Comparison of ENCODE assay signal across 10 mouse cellular contexts in genomic region chr5:64536393-64537112, GRCm38 (mm10).
DNase-seq lines count a peak whose midpoint lies in the region; ATAC-seq and TF ChIP-seq lines count a peak whose summit lies in the region.
"Had no signal": no experiment of that assay in that cellular context is flagged by ENCODE, and none has a peak within 500 bp of the region (broad histone marks: within the 10 kb centered on the region; RNA-seq: fewer than 3 reads in every experiment).

No protein-coding gene starts in this region.

- no peaks in the 10 kb centered on the region for H3K27me3 ChIP-seq in limb, embryonic 15.5 days
- no peaks in the 10 kb centered on the region for H3K27me3 ChIP-seq in hindbrain, embryonic 14.5 days (ENCODE audit: control insufficient read depth, insufficient read depth, low read length)

- H3K4me1 ChIP-seq in limb, embryonic 15.5 days = peaks cover 4% of the 10 kb centered on the region
- no peaks in the 10 kb centered on the region for H3K4me1 ChIP-seq in hindbrain, embryonic 14.5 days (replicated peaks; ENCODE audit: control insufficient read depth, insufficient read depth, low read length)

- H3K4me2 ChIP-seq in limb, embryonic 15.5 days = no peak overlapping the region; the same call in 1 of the 2 replicates
- no peak overlapping the region for H3K4me2 ChIP-seq in hindbrain, embryonic 14.5 days (replicated peaks)

- WGBS in limb, embryonic 15.5 days = 41% methylated on average over 20 of the region's 20 CpGs
- 63% methylated on average over 20 of the region's 20 CpGs for WGBS in hindbrain, embryonic 14.5 days

- DNase-seq in left cerebral cortex, postnatal 25 days (ENCODE audit: low spot score in 2 of 2) = peak; percentile 36 to 40
- no peak for DNase-seq in left cerebral cortex, postnatal 4 days
- peak; percentile 37 for DNase-seq in brain, embryonic 14.5 days (ENCODE audit: low read depth)
- peak; percentile 37 to 38 for DNase-seq in heart, postnatal 10 days
- no peak for DNase-seq in thymus, postnatal 4 days
- DNase-seq in cerebellum, adult 11 months = no peak
- no peak for DNase-seq in hindbrain, embryonic 14.5 days (ENCODE audit: low spot score)

- no peak overlapping the region for H3K4me3 ChIP-seq in limb, embryonic 15.5 days
- H3K4me3 ChIP-seq in hindbrain, embryonic 14.5 days (replicated peaks; ENCODE audit: low read length) = no peak overlapping the region
- H3K4me3 ChIP-seq: erythroblast, embryonic 14.5 days had no signal

- no peak for TF ChIP-seq CTCF in brain, embryonic 14.5 days (IDR thresholded peaks at IDR 0.05; ENCODE audit: borderline replicate concordance, extremely low read depth, insufficient read depth, insufficient read length)

- H3K36me3 ChIP-seq in limb, embryonic 15.5 days = no peaks in the 10 kb centered on the region
- no peaks in the 10 kb centered on the region for H3K36me3 ChIP-seq in hindbrain, embryonic 14.5 days (replicated peaks; ENCODE audit: control insufficient read depth, insufficient read depth)
- H3K36me3 ChIP-seq: G1E had no signal

- ATAC-seq in limb, embryonic 15.5 days (ENCODE audit: insufficient number of reproducible peaks, low FRiP score, low TSS enrichment, low read depth) = peak; percentile 71
- ATAC-seq in hindbrain, embryonic 14.5 days (ENCODE audit: low FRiP score) = no peak

- intact Hi-C loops in left cerebral cortex, postnatal 25 days (cut with DNase I) = no loop called here
- intact Hi-C loops in left cerebral cortex, postnatal 4 days (cut with DNase I) = no loop called here
- intact Hi-C loops in heart, postnatal 10 days (cut with DNase I) = no loop called here

- H3K9ac ChIP-seq in limb, embryonic 15.5 days = no peak overlapping the region
- H3K9ac ChIP-seq in hindbrain, embryonic 14.5 days = no peak overlapping the region

- H3K27ac ChIP-seq in limb, embryonic 15.5 days = 0 out of 2 replicates have a peak overlapping the region, but pooled peaks have one; percentile 17
- no peak overlapping the region for H3K27ac ChIP-seq in hindbrain, embryonic 14.5 days

- H3K9me3 ChIP-seq in limb, embryonic 15.5 days = no peaks in the 10 kb centered on the region
- H3K9me3 ChIP-seq in hindbrain, embryonic 14.5 days (ENCODE audit: control insufficient read depth, low read length) = no peaks in the 10 kb centered on the region
- H3K9me3 ChIP-seq: G1E had no signal

- no peak for TF ChIP-seq POLR2A in brain, embryonic 14.5 days (IDR thresholded peaks at IDR 0.05; ENCODE audit: borderline replicate concordance, extremely low read depth, insufficient read depth, insufficient read length, poor library complexity, severe bottlenecking)

Comparison
In these comparisons a context has a peak if more than half of its experiments do, and no peak if none do; other contexts are left out.
1. DNase-seq: peak in left cerebral cortex, postnatal 25 days (2 of 2), brain, embryonic 14.5 days (single experiment) and heart, postnatal 10 days (2 of 2); none in left cerebral cortex, postnatal 4 days (single experiment), thymus, postnatal 4 days (single experiment), cerebellum, adult 11 months (single experiment) and hindbrain, embryonic 14.5 days (single experiment).